Mouse (Mus musculus) erythroblast, embryonic 14.5 days (primary cell): Measurements from ENCODE around the gene Gna14.

Source experiments
- GATA1 ChIP-seq: IDR thresholded peaks from 2 replicates; pipeline ENCODE4 v1.6.1; 2012; ENCODE audit warnings: low read length, inconsistent platforms, mixed read lengths
- TAL1 ChIP-seq: IDR thresholded peaks from 3 replicates; pipeline ENCODE4 v1.6.1; 2012; ENCODE audit warnings: low read length, inconsistent platforms, mixed read lengths

DNA sequence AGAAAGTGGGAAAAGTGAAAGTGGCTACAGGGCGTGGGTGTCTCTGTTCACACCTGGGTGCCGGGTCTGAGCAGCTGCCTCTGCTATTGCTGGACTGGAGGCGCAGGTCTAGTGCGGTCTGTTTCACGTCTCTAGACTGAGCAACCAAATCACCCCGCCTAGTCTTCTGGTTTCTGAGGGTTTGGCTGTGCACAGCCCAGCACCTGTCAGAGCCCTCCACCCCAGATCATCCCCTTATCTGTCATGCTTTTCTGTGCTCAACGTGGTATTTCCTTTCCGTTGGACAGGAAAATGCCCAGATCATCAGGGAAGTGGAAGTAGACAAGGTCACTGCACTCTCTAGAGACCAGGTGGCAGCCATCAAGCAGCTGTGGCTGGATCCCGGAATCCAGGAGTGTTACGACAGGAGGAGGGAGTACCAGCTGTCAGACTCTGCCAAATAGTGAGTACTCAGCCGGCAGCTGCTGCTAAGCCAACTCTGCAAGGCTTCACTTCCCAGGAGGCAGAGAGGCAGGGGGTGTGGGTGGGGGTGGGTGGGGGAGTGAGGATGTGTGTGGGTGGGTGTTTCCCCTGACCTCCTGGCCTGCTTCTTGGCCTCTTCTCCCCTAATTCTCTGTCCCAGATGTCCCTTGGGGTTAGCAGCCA lies 163.2 kb downstream of the Gna14 start:
- TF ChIP-seq TAL1 (no peak), GATA1 (no peak)
